Mouse (Mus musculus) CH12F3 (cell line): ENCODE measurements around the gene Micall1.

Experiments
- in situ Hi-C: fragments of 300-500 bp; cut with MboI; formaldehyde crosslinking; loops from 2 replicates; pipeline ENCODE4 v1.14.3; 2020; ENCODE audit warnings: low sequenced_read_pairs

Micall1 gene

DNA sequence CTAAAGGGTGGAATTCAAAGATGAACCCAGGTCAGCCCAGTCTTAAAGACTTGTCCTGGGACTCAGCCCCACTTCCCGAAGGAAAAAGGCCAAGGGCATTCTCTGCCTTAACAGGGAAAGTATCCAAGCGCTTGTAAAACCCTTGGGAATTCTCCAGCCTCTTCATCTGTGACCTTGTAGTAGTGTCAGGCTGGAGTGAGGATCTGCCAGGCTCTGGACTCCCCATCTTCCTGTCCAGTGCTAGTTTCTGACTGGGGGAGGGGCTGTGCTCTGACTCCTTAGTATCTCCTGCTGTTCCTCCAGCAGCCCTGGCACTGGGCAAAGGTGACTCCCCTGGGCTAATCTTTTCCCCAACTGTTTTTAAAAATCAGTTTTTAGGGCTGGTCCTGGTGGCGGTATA is 12.1 kb upstream of the Micall1 start:
- in situ Hi-C loops = no loop called here

DNA sequence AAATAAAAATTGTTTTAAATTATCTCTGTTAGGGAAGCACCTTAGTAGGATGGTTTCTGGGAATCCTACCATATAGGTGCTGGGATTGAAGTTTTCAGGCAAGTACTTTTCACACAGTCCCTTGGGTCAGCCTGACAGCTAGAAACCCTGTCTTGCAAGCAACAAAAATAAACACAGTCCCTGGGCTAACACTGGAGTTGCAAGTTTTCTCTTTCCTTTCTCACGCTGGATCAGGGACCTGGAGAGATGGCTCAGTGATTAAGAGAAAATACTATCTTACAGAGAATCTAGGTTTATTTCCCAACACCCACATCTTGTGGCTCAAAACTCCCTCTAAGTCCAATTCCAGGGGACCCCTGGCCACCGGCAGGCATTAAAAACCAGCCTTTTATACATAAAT is 11.6 kb upstream of the Micall1 start:
- in situ Hi-C loops = no loop called here

DNA sequence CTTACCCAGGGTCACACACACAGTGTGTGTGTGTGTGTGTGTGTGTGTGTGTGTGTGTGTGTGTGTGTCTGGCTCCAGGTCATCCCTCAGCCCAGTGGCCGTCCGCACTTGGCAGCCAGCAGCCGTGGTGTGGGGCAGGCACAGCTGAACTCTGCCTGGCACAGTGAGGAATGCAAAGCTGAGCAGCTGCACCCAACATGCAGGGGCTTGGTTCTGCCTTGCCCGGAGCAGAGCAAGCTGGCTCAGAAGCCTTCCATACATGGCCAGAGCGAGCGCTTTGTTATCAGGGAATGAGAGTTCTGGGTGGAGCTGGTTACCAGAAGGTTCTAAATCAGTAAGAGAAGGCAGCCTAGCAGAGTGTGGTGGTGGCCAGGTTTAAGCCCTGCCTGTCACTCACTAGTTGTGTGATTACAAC is 11.1 kb upstream of the Micall1 start:
- in situ Hi-C loops = no loop called here

DNA sequence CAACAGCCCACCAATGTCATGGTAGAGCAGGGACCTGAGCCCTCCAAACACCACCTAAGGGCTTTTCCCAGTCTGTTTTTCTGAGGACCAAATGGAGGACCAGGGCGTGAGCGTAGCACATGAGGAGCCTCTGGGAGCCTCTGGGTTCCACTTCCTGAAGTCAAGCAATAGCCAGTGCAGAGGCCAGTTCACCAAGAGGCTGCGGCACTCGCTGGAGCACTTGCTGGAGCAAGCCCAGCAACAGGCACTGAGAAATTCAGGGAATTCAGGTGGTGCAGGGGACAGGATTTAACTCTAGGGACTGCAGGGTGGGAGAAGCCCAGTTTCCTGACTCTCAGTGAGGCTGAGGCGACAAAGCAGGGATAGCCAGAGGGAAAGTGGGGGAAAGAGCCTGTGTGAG is 10.5 kb upstream of the Micall1 start:
- in situ Hi-C loops = no loop called here

DNA sequence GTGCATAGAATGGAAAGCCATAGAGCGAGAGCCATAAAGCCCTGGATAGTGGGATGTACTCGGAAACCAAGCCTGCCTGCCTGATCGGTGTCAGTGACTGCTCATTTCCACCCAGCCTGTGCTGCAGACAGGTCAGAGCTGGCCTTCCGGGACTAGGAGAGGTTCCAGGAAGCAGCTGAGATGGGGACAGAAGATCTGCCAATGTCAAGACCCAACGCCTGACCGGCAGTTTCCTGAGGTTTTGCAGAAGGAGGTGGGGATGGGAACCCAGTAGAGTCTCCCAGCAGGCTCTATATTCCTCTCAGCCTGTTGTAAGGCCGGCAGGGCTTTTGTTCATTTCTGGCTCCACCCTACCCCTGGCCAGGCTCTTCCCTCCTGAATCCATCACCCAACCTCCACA is 9.8 kb upstream of the Micall1 start:
- in situ Hi-C loops = no loop called here

DNA sequence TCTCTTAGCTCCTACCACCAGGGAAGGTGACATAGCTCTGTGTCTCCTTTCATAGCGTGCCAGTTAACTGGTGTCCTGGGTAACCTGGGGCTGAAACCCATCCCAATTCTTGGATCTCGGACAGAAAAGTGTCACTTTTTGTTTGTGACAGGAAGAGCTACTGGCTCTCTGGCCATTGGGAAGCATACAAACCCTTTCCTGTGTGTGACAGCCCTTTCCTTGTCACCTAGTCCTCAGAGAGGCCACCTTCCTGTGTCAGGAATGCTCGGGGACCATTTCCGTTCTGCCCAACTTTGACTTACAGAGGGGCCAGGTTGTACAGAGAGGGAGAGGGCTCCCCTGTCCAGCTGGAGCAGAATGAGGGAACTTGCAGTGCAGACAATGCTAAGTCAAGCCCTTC is 9.2 kb upstream of the Micall1 start:
- in situ Hi-C loops = no loop called here

DNA sequence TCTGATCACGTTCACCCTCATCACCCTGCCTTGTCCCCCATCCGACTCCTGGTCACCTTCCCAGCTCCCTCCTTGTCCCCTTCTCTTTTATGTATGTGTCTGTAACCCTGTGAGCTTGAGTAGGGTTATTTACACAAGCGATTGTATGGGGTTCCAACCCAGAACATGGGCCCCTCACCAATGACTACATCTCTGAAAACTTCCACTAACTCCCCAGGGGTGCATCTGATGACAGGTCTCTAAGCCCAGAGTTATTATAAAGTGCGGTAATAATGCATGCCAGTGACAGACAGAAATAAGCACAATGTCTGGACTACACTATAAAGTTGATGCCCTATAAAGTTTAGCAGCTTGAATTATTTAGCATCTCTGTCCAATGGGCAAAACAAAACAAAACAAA is 8.3 kb upstream of the Micall1 start:
- in situ Hi-C loops = no loop called here

DNA sequence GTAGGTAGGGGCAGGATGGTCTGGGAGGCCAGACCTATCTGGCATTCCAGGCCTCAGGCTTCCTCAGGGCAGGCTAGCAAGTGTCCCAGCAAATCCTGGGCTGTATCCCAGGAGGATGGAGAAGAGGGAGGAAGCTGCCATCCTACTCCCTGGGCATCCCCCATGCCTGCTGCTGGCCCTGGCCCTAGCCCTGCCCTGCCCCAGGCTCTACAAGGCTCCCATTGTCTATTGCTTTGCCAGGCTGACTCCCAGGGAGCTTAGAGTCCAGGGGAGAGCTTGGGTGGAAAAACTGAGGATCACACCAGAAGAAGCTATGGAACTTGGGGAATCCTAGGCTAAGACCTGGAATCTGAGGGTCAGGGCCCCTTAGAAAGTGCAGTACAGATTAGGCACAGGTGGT is 7.2 kb upstream of the Micall1 start:
- in situ Hi-C loops = no loop called here

DNA sequence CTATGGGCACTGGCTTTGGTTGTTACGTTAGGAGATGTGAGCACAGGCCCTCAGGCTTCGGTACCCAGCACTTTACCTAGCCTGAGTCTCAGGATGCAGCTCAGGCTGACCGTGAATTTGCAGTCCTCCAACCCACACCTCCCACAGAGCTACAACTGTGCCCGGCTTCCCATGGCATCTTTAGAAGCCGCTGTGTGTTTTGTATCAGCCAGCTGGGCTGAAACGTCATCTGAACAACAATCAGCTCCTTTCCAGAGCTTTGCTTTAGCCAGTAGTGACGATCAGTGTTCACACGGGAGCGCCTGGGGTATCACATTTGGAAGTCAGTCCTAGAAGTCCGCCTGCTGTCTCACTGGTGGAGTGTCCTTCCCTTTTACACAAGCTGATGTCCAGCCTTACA is 5.4 kb upstream of the Micall1 start:
- in situ Hi-C loops = no loop called here

DNA sequence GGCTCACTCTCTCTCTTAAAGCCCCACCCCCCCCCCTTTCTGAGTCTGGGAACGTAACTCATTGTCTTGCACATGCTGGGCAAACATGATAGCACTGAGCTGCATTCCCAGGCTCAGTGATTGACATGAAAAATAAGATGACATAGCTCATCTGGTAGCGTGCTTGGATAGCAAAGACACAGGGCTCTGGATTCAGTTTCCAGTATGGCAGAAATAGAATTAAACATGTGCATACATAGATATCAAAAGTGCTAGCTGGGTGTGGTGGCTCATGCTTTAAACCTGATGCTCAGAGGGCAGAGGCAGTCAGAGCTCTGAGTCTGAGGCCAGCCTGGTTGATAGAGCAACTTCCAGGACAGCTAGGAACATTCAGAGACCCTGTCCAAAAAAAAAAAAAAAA is 2.9 kb upstream of the Micall1 start:
- in situ Hi-C loops = no loop called here

DNA sequence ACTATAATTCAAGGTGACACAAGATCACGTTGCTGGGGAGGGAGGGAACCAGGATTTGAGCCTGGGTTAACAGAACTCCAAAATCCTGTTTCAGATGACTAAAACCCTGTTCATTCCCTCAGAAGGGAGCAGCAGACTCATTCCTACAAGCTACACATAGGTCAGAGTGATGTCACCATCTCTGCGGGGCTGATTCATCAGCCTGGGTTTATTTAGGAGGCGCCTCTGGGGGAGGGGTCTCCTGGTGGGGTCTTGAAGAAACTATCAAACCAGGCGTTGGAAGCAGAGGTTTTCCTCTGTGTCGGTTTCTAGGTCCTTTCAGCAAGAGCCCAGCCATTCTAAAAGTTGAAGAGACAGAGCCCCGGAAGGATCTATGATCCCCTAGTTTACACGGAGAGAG is 732 bp upstream of the Micall1 start:
- in situ Hi-C loops = no loop called here

DNA sequence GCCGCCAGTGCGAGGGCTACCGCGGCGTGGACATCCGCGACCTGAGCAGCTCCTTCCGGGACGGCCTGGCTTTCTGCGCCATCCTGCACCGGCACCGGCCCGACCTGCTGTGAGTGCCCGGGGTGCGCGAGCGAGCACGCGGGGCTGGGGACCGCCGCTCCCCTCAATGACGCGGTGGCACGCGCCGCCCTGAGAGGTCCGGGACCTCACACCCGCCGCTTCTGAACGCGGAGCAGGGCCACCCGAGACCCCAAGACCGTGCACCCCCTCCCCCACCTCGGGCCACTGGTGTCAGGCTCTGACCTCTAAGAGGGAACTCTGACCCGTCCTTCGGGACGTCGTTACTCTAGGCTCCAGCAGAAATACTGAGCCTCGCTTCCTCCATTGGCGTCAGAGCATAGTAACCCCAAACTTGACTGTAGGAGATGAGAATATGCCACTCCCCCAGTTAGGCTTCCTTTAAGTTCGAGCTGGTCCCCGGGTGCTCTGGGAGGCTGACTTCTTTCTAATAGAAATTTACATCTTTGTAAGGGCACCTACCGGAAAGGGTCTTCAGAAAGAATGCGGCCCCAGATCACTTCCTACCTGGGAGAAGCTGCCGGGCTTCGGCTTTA is 730 bp downstream of the Micall1 start:
- in situ Hi-C loops = no loop called here

DNA sequence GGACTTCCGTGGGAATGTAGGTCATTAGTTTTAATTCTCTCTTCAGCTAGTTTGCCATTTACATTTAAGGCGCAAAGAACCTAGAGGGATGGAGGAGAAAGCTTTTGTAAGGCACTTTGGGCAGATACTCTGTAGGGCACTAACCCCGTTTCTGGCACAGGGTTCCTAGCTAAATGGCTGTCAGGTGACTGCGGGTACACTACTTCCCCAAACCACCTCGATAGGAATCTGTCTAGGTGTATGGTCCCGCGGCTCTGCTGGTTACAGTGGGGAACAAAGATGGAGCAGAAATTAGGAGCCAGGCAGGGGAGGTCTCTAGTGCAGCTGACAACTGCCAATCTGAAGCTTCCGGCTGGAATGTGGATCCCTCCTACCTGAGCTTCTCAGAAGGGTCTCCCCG is 1.3 kb downstream of the Micall1 start:
- in situ Hi-C loops = no loop called here

DNA sequence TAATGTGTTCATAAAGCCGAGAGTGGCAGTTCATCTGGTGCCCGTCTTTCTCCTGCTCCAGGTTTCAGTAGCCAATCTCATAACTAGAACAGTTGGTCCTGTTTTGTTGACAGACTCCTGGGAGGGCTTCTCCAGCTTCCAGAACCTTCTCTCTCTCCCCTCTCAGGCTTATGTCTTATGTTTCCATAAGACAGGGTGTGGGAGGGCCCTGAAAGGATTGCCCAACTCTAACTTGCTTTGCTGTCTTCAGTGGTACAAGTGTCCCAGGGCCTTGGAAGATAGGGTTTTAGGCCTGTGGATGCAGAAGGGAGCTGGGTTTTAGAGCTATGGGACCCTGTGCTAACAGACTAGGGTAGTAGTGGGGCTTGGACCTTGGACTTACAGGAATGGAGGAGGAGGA is 1.8 kb downstream of the Micall1 start:
- in situ Hi-C loops = no loop called here

DNA sequence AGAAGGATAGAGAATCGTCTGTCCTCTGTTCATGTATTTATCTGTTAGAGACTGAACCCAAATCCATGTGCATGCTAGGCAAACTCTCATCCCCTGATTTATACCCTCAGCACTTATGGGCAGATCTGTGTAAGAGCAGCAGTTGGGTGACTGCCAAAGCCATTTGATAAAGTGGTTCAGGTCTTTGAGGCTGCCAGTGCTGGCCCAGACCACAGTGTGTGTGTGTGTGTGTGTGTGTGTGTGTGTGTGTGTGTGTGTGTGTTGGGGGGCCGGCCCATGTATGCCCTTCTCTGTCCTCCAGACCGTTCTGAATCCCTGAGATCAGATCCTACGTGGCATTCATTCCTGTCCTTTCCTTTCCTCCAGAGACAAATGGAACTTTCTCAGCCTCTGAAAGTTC is 3.1 kb downstream of the Micall1 start:
- in situ Hi-C loops = no loop called here

DNA sequence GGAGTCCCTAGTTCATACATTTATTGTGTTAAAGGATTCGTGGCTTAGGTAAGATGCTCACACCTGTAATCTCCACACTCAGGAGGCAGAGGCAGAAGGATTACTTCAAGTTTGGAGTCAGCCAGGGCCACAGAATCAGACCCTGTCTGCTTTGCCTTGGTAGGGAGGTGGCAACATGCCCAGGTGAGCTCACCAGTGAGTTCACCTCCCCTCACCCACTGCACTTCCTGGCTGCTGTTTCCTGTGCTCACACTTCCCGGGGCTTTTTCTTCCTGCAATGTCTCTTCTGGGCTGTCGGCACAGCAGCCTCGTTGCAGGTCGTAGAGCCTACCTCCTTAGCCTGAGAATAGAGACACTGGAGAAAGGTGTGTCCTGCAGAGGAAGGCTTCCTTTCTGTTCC is 6.6 kb downstream of the Micall1 start:
- in situ Hi-C loops = no loop called here

DNA sequence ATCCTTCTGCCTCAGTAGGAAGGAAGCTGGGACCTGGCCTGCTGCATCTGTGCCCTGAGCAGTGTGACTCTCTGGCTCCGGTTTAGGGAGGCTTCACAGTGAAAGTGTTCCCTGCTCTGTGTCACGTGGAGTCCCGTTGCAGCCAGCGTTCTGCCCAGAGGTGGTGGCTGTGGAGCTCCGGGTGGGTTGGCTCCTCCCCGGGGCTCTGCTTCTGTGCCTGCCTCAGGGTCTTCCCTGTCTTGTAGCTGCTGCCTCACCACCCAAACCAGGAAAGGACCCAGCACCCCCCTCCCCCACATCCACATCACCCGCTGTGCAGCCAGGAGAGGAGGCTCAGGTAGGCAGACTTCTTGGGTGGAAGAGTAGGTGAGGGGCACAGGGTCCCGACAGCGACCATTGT is 10.8 kb downstream of the Micall1 start:
- in situ Hi-C loops = no loop called here

DNA sequence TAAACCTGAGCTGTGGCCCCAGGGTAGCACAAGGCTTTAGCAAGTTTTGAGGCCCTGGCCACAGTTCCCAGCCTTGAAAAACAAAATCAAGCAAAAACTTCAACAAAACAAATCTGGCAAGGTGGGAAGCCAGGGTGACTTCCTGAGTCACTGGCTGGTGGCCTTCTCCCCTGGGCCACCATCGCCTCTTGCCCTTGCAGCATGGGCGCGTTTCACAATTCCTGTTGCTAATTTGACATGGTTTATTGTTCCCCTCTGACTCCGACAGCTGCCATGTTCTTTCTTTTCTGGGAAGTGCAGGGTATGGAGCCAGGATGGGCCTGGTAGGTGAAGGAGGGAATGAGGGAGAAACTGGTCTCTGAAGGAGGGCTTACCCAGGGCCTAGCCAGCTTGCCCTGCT is 13.4 kb downstream of the Micall1 start:
- in situ Hi-C loops = no loop called here

DNA sequence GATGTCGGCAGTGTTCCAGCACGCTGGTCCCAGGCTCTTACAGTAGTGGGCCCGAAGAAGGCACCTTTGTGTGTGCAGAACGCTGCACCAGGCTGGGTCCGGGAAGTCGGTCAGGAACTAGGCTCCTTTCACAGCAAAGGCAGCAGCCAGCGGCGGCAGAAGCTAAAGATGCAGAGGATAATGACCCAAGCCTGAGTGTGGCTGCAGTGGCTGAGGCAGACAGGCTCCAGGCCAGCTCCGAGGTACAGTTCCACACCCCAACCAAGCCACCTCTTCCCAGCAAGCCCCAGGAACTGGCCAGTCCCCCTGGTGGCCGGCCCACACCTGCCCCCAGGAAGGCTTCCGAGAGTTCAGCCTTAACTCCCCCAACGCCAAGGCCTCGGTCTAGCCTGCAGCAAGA is 13.8 kb downstream of the Micall1 start:
- in situ Hi-C loops = no loop called here

DNA sequence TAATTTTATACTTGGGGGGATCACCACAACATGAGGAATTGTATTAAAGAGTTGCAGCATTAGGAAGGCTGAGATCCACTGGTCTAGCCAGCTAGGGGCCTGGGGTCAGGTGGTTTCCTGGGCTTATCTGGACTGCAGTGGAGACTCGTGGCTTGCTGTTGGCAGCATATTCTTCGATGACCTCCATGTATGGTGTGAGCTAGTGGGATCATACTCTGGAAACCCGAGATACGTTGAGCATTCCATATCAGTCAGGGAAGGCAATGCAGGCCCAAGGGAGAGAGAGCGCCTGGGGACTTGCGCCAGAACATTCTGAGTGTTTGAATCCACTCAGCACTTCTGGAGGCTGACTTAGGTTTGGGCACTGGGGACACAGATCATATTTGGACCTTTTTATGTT is 15.1 kb downstream of the Micall1 start:
- in situ Hi-C loops = no loop called here

DNA sequence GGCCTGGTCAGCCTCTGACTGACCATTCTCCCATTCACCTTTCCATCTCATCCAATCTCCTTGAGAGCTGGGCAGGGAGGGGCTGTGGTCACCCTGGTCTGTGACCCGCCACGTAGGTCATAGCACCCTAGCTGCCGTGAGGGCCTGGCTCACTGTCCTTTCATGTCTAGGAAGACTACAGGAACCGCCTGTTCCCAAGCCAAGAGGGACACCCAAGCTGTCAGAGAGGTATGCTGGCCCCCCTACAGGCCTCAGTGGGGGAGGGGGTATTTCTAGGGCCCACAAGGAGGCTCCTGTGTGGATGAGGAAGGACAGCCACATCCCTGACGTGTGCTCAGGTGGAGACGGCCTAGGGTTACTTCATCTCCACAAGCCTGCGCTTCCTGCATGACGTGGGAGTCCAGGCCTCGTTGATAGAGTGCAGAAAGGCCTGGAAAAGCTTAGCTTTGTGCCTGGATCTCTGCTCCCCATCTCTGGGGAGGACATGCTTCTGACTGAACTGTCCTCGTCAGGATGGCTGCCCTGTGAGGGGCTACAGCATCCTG is 15.7 kb downstream of the Micall1 start:
- in situ Hi-C loops = no loop called here

DNA sequence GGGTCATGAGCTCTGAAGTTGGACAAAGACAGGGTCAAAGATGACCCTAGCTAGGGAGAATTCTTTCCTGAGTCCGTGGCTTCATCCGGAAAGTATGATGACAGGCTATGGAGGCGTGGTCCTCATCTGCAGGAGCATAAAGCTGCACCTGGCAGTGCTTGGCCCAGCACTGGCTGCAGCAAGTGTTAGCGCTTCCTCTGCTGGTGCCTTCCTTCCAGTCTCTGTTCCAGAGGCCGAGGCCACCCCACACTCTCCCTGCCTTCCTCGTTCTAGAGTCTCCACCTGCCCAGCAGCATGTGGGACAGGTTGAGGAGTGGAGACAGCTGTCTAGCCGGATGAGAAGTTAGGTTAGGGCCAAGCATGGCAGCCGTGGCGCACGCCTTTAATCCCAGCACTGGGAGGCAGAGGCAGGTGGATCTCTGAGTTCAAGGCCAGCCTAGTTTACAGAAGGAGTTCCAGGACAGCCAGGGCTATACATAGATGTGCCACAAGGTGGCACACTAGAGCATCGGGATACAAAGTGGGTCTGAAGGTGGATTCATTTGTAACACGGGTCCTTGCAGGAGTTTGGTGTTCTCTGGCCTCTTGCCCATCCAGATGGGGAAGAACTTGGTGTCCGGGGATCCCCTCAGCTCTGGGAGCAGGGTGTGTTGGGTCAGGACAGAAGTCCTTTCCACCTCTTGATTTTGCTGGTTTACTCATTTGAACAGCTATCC is 17.7 kb downstream of the Micall1 start:
- in situ Hi-C loops = no loop called here

DNA sequence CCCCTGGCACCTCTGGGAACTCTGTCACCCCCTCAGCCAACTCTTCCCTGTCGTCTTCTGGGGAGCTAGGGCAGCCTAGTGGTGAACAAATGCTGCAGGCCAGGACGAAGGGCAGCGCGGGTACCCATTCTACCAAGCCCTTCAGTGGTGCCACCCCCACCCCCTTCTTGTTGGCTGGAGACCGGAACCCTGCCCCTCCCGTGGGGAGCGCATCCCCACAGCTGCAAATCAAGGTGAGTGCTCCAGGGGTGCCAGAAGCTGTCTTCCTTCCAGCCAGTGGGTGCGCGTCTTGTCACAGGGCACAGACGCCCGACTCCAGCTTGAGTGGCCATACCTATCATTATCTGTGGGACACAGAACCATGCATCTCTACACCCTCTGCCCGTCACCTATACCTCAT is 18.4 kb downstream of the Micall1 start:
- in situ Hi-C loops = no loop called here
